In the genomic region with DNA sequence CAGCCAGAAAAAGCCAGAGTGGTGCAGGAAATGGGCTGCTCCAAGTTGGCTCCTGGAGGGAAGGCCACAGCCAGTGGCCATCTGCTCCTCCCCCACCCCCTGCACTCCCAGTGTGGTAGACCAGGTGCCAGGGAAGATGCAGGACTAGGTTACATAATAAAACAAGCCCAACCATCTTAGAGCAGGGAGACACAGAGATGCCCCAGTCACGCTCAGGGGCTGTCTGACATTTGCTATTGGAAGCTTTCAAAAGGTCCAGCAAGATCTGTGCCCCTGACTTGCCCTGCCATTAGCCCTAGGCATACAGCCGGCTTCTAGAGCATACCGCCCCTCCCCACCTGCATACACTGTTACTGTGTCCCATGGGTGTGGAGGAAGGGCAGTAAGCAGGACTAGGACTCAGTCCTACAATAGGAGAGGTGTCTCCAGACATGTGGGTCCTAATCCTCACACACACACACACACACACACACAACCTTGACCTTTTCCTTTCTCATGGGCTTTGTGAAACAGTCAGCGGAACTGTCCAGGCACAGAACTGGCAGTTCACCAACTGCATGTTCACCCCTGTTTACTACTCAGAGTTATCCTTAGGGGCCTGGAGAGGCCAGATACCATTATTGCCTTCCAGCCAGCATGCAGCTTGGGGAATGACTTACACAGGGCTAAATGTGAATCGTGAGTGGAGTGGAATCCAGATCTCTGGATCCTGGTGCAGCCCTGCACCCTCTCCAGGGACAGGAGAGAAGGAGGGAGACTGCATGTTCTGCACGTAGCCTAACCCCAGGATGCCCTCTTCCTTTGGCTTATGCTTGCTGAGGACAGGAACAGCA, we compare ENCODE assay signal across 8 mouse cellular contexts. TPM values are rescaled to one million over a fixed set of nuclear protein-coding genes. Genes with fewer than 3 reads are reported as not detected.
DNase-seq lines count a peak whose midpoint lies in the region; ATAC-seq and TF ChIP-seq lines count a peak whose summit lies in the region.

No protein-coding gene starts in this region.

- 0 out of 2 replicates have a peak overlapping the region, but pooled peaks have one; percentile 46 for H3K27ac ChIP-seq in embryonic facial prominence, embryonic 12.5 days
- peak overlapping the region; percentile 73 for H3K27ac ChIP-seq in limb, embryonic 10.5 days
- H3K27ac ChIP-seq in olfactory bulb, adult 2 months (ENCODE audit: insufficient read depth, low read depth, low read length) = 0 out of 2 replicates have a peak overlapping the region, but pooled peaks have one; percentile 8

- intact Hi-C loops in left cerebral cortex, postnatal 4 days (cut with DNase I) = loop anchor here (10.0 kb wide), 1 partner anchor 98 kb away; no protein-coding TSS in a partner anchor
- intact Hi-C loops in left cerebral cortex, postnatal 14 days (cut with DNase I) = no loop called here
- intact Hi-C loops in heart, postnatal 25 days (cut with DNase I) = no loop called here

- H3K27me3 ChIP-seq in embryonic facial prominence, embryonic 12.5 days = no peaks in the 10 kb centered on the region
- H3K27me3 ChIP-seq in limb, embryonic 10.5 days (ENCODE audit: low read depth, poor library complexity, severe bottlenecking) = no peaks in the 10 kb centered on the region

- peak; percentile 66 for DNase-seq in left cerebral cortex, postnatal 4 days
- DNase-seq in left cerebral cortex, postnatal 14 days (ENCODE audit: low spot score in 2 of 2) = no peak
- peak; percentile 82 for DNase-seq in heart, postnatal 25 days (ENCODE audit: low spot score)
- no peak for DNase-seq in limb, embryonic 10.5 days (ENCODE audit: low spot score)
- no peak for DNase-seq in layer of hippocampus, adult 11-12 months (ENCODE audit: low spot score)
- DNase-seq in urinary bladder, adult 18-20 months (ENCODE audit: low spot score in 2 of 2) = no peak

- H3K36me3 ChIP-seq in embryonic facial prominence, embryonic 12.5 days = no peaks in the 10 kb centered on the region
- H3K36me3 ChIP-seq in limb, embryonic 10.5 days = no peaks in the 10 kb centered on the region

- no peak for TF ChIP-seq POLR2A in olfactory bulb, adult 2 months (IDR thresholded peaks at IDR 0.05; ENCODE audit: insufficient read depth, low read depth, low read length)

- no peak overlapping the region for H3K9ac ChIP-seq in embryonic facial prominence, embryonic 12.5 days

- H3K4me2 ChIP-seq in embryonic facial prominence, embryonic 12.5 days (replicated peaks) = no peak overlapping the region

- no peaks in the 10 kb centered on the region for H3K9me3 ChIP-seq in embryonic facial prominence, embryonic 12.5 days
- H3K9me3 ChIP-seq in limb, embryonic 10.5 days (replicated peaks) = no peaks in the 10 kb centered on the region

- H3K4me3 ChIP-seq in embryonic facial prominence, embryonic 12.5 days = no peak overlapping the region
- no peak overlapping the region for H3K4me3 ChIP-seq in limb, embryonic 10.5 days
- H3K4me3 ChIP-seq in olfactory bulb, adult 2 months (ENCODE audit: insufficient read depth, low read depth, low read length) = no peak overlapping the region

- 54% methylated on average over 6 of the region's 6 CpGs for WGBS in embryonic facial prominence, embryonic 12.5 days
- 77% methylated on average over 6 of the region's 6 CpGs for WGBS in limb, embryonic 10.5 days
- 82% methylated on average over 6 of the region's 6 CpGs for WGBS in olfactory bulb, adult 2 months

- H3K4me1 ChIP-seq in embryonic facial prominence, embryonic 12.5 days = peaks cover 17% of the 10 kb centered on the region
- peaks cover 40% of the 10 kb centered on the region for H3K4me1 ChIP-seq in limb, embryonic 10.5 days
- H3K4me1 ChIP-seq in olfactory bulb, adult 2 months (ENCODE audit: control insufficient read depth, insufficient read depth, low read length) = peaks cover 17% of the 10 kb centered on the region

- ATAC-seq in embryonic facial prominence, embryonic 12.5 days (ENCODE audit: insufficient number of reproducible peaks, insufficient read depth, low FRiP score, low TSS enrichment) = no peak

- no peak for TF ChIP-seq CTCF in olfactory bulb, adult 2 months (IDR thresholded peaks at IDR 0.05; ENCODE audit: insufficient read depth, low read depth, low read length)

RNA-seq across cellular contexts. Expression of a gene that starts 30.4 kb away (rescaled TPM):
- total RNA-seq in left cerebral cortex, postnatal 4 days (2021) = 10 to 100 TPM; 31.5 to 35.8 TPM
- 10 to 100 TPM; 38.6 to 38.8 TPM for total RNA-seq in left cerebral cortex, postnatal 14 days (2021)
- polyA plus RNA-seq in embryonic facial prominence, embryonic 12.5 days (2016; fragmentation: Nextera tagmentation; extraction: Ambion mirVana) = 13.9 and 15.0 TPM in 2 replicates
- total RNA-seq in heart, postnatal 25 days (2021) = 10 to 100 TPM; 12.1 to 13.1 TPM
- 11.5 and 12.5 TPM in 2 replicates for polyA plus RNA-seq in limb, embryonic 10.5 days (2016; fragmentation: Nextera tagmentation; extraction: Ambion mirVana)
- not detected in 2 replicates for polyA plus RNA-seq in olfactory bulb, adult 2 months (2012; ENCODE audit: insufficient read depth, insufficient read length, low replicate concordance, missing spikeins)

Comparison
In these comparisons a context has a peak if more than half of its experiments do, and no peak if none do; other contexts are left out.
1. DNase-seq: peak in left cerebral cortex, postnatal 4 days (single experiment) and heart, postnatal 25 days (single experiment); none in left cerebral cortex, postnatal 14 days (0 of 2), limb, embryonic 10.5 days (single experiment), layer of hippocampus, adult 11-12 months (single experiment) and urinary bladder, adult 18-20 months (0 of 2).
2. H3K27ac ChIP-seq: peak in every context shown above with its lines; median percentile 73 in limb, embryonic 10.5 days; 46 in embryonic facial prominence, embryonic 12.5 days; 8 in olfactory bulb, adult 2 months.